Mouse (Mus musculus): ENCODE measurements around the gene Gm13757.

GRCm38 (mm10) chr2:88406353-88406752 is 42.6 kb downstream of the Gm13757 start, which contains the start of gene Olfr1179:
- TF ChIP-seq POLR2A (IDR thresholded peaks at IDR 0.05; ENCODE audit: extremely low read depth, insufficient read depth, low read length) (no peak), CTCF (IDR thresholded peaks at IDR 0.05; ENCODE audit: low read depth, low read length) (no peak)

Data from liver, adult 2 months (tissue).